25 mouse cellular contexts compared by ENCODE assay signal in the genomic region with DNA sequence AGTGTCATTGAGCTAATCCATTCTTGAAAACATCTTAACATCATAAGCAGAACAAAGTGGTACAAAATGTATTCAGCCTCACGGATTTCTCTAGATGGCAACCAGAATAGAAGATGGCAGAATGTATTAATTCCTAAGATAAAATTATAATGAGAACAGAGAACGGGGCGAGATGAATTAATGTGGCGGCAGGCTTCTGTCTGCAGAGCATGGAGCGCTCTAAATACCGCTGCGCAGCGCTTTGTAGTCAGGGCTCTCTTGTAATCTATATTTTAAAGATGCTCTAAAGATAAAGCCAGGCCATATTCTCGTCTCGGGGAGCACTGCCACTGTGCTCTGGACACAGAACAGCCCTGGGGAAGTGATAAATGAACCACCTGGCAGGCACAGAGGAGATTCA.
DNase-seq lines count a peak whose midpoint lies in the region; ATAC-seq and TF ChIP-seq lines count a peak whose summit lies in the region.
"Had no signal": no experiment of that assay in that cellular context is flagged by ENCODE, and none has a peak within 500 bp of the region (broad histone marks: within the 10 kb centered on the region; RNA-seq: fewer than 3 reads in every experiment).

No protein-coding gene starts in this region.

- TF ChIP-seq EP300 in stomach, postnatal 0 days (optimal IDR thresholded peaks at IDR 0.05), result no peak

- H3K27ac ChIP-seq in midbrain, embryonic 12.5 days (replicated peaks), result no peak overlapping the region
- no peak overlapping the region for H3K27ac ChIP-seq in midbrain, embryonic 11.5 days (ENCODE audit: low read depth, low read length)
- peak overlapping the region; percentile 23; the same call in 1 of the 2 replicates for H3K27ac ChIP-seq in forebrain, embryonic 16.5 days (ENCODE audit: low read length)
- H3K27ac ChIP-seq in midbrain, embryonic 14.5 days (replicated peaks; ENCODE audit: low read depth, low read length), result peak overlapping the region; percentile 3; the same call in 1 of the 2 replicates
- H3K27ac ChIP-seq in stomach, postnatal 0 days (replicated peaks), result no peak overlapping the region
- H3K27ac ChIP-seq: embryonic facial prominence, embryonic 12.5 days; heart, embryonic 13.5 days; macrophage had no signal

- peak; percentile 26 to 45 for DNase-seq in frontal cortex, postnatal 36 days (ENCODE audit: low spot score in 2 of 2)
- no peak for DNase-seq in frontal cortex, postnatal 14 days (ENCODE audit: low spot score in 2 of 2)
- DNase-seq in midbrain, embryonic 11.5 days (ENCODE audit: low spot score, missing footprints), result no peak
- peak; percentile 64 for DNase-seq in midbrain, embryonic 14.5 days
- DNase-seq in stomach, postnatal 0 days (ENCODE audit: low spot score), result no peak
- DNase-seq in lung, postnatal 14 days, result no peak
- DNase-seq: adrenal gland, postnatal 36 days; B cell, adult 2 months; cerebellum, adult 18-20 months; cerebellum, postnatal 14 days; gastrocnemius, postnatal 25 days; heart, adult 18-20 months; heart, postnatal 14 days; kidney, adult 11 months; kidney, postnatal 4 days; layer of hippocampus, adult 9-11 months; thymus, postnatal 14 days had no signal

- no peak overlapping the region for H3K9ac ChIP-seq in midbrain, embryonic 12.5 days (replicated peaks)
- H3K9ac ChIP-seq in midbrain, embryonic 11.5 days (ENCODE audit: low read length), result no peak overlapping the region
- no peak overlapping the region for H3K9ac ChIP-seq in forebrain, embryonic 16.5 days (replicated peaks; ENCODE audit: low read depth, low read length)
- H3K9ac ChIP-seq in midbrain, embryonic 14.5 days (replicated peaks; ENCODE audit: low read length), result no peak overlapping the region
- H3K9ac ChIP-seq in stomach, postnatal 0 days (ENCODE audit: low read length), result no peak overlapping the region
- H3K9ac ChIP-seq: embryonic facial prominence, embryonic 12.5 days; heart, embryonic 13.5 days had no signal

- H3K4me3 ChIP-seq in midbrain, embryonic 12.5 days, result no peak overlapping the region
- no peak overlapping the region for H3K4me3 ChIP-seq in midbrain, embryonic 11.5 days (ENCODE audit: low read depth, low read length)
- no peak overlapping the region for H3K4me3 ChIP-seq in forebrain, embryonic 16.5 days (replicated peaks; ENCODE audit: low read length)
- no peak overlapping the region for H3K4me3 ChIP-seq in midbrain, embryonic 14.5 days (replicated peaks; ENCODE audit: low read depth, low read length)
- no peak overlapping the region for H3K4me3 ChIP-seq in stomach, postnatal 0 days (ENCODE audit: low read depth, low read length)
- H3K4me3 ChIP-seq: embryonic facial prominence, embryonic 12.5 days; heart, embryonic 13.5 days had no signal

- WGBS in midbrain, embryonic 12.5 days, result 60% methylated on average over 10 of the region's 10 CpGs
- WGBS in midbrain, embryonic 11.5 days, result 68% methylated on average over 10 of the region's 10 CpGs
- 53% methylated on average over 10 of the region's 10 CpGs for WGBS in forebrain, embryonic 16.5 days
- 19% methylated on average over 10 of the region's 10 CpGs for WGBS in midbrain, embryonic 14.5 days
- 76% methylated on average over 10 of the region's 10 CpGs for WGBS in stomach, postnatal 0 days

- H3K36me3 ChIP-seq in midbrain, embryonic 12.5 days, result no peaks in the 10 kb centered on the region
- no peaks in the 10 kb centered on the region for H3K36me3 ChIP-seq in midbrain, embryonic 11.5 days (ENCODE audit: control insufficient read depth, insufficient read depth, low read length)
- no peaks in the 10 kb centered on the region for H3K36me3 ChIP-seq in forebrain, embryonic 16.5 days (ENCODE audit: control insufficient read depth, insufficient read depth)
- no peaks in the 10 kb centered on the region for H3K36me3 ChIP-seq in midbrain, embryonic 14.5 days (ENCODE audit: control insufficient read depth, insufficient read depth, low read length)
- H3K36me3 ChIP-seq in stomach, postnatal 0 days (ENCODE audit: control insufficient read depth, insufficient read depth, low read length), result no peaks in the 10 kb centered on the region
- H3K36me3 ChIP-seq: embryonic facial prominence, embryonic 12.5 days; G1E; heart, embryonic 13.5 days had no signal

- H3K9me3 ChIP-seq in midbrain, embryonic 12.5 days, result no peaks in the 10 kb centered on the region
- H3K9me3 ChIP-seq in midbrain, embryonic 11.5 days (ENCODE audit: control insufficient read depth, low read length), result no peaks in the 10 kb centered on the region
- no peaks in the 10 kb centered on the region for H3K9me3 ChIP-seq in forebrain, embryonic 16.5 days (ENCODE audit: control insufficient read depth, low read length)
- no peaks in the 10 kb centered on the region for H3K9me3 ChIP-seq in midbrain, embryonic 14.5 days (ENCODE audit: control insufficient read depth, low read length)
- H3K9me3 ChIP-seq in stomach, postnatal 0 days (ENCODE audit: control insufficient read depth, low read length), result no peaks in the 10 kb centered on the region
- H3K9me3 ChIP-seq: embryonic facial prominence, embryonic 12.5 days; G1E; heart, embryonic 13.5 days had no signal

- peaks cover 10% of the 10 kb centered on the region; the same call in 1 of the 2 replicates for H3K4me1 ChIP-seq in midbrain, embryonic 12.5 days
- H3K4me1 ChIP-seq in midbrain, embryonic 11.5 days (ENCODE audit: control insufficient read depth, insufficient read depth, low read length), result no peaks in the 10 kb centered on the region; the same call in 1 of the 2 replicates
- peaks cover 6% of the 10 kb centered on the region for H3K4me1 ChIP-seq in forebrain, embryonic 16.5 days (replicated peaks; ENCODE audit: control insufficient read depth, insufficient read depth, low read length)
- H3K4me1 ChIP-seq in midbrain, embryonic 14.5 days (ENCODE audit: control insufficient read depth, insufficient read depth, low read length), result peaks cover 21% of the 10 kb centered on the region
- H3K4me1 ChIP-seq in stomach, postnatal 0 days (replicated peaks; ENCODE audit: control insufficient read depth, insufficient read depth), result no peaks in the 10 kb centered on the region; the same call in 1 of the 2 replicates
- H3K4me1 ChIP-seq: heart, embryonic 13.5 days had no signal

- H3K4me2 ChIP-seq in midbrain, embryonic 12.5 days (replicated peaks), result peak overlapping the region; percentile 17
- no peak overlapping the region for H3K4me2 ChIP-seq in midbrain, embryonic 11.5 days
- H3K4me2 ChIP-seq in forebrain, embryonic 16.5 days (ENCODE audit: low read length), result no peak overlapping the region
- peak overlapping the region; percentile 45 for H3K4me2 ChIP-seq in midbrain, embryonic 14.5 days (ENCODE audit: low read length)
- H3K4me2 ChIP-seq in stomach, postnatal 0 days (replicated peaks; ENCODE audit: low read depth), result no peak overlapping the region
- H3K4me2 ChIP-seq: embryonic facial prominence, embryonic 12.5 days; heart, embryonic 13.5 days had no signal

- ATAC-seq in midbrain, embryonic 12.5 days (ENCODE audit: low FRiP score, low read depth), result peak; percentile 44; the same call in 1 of the 2 replicates
- ATAC-seq in midbrain, embryonic 11.5 days (ENCODE audit: low FRiP score), result no peak
- peak; percentile 49 for ATAC-seq in forebrain, embryonic 16.5 days
- ATAC-seq in midbrain, embryonic 14.5 days (ENCODE audit: low FRiP score, low TSS enrichment), result no peak; the same call in 1 of the 2 replicates
- ATAC-seq in stomach, postnatal 0 days (ENCODE audit: low FRiP score, low TSS enrichment), result no peak
- ATAC-seq: Patski had no signal

- no peaks in the 10 kb centered on the region for H3K27me3 ChIP-seq in midbrain, embryonic 12.5 days
- H3K27me3 ChIP-seq in midbrain, embryonic 11.5 days (ENCODE audit: control insufficient read depth, insufficient read depth, low read length), result no peaks in the 10 kb centered on the region
- H3K27me3 ChIP-seq in forebrain, embryonic 16.5 days (replicated peaks; ENCODE audit: control insufficient read depth, insufficient read depth, low read length), result no peaks in the 10 kb centered on the region
- H3K27me3 ChIP-seq in midbrain, embryonic 14.5 days (ENCODE audit: control insufficient read depth, insufficient read depth, low read length), result no peaks in the 10 kb centered on the region
- H3K27me3 ChIP-seq in stomach, postnatal 0 days (ENCODE audit: control insufficient read depth, insufficient read depth, low read length), result no peaks in the 10 kb centered on the region
- H3K27me3 ChIP-seq: CH12.LX; embryonic facial prominence, embryonic 12.5 days; heart, embryonic 13.5 days had no signal

- no peak for TF ChIP-seq CTCF in stomach, postnatal 0 days (IDR thresholded peaks at IDR 0.05; ENCODE audit: low read depth)

Comparison
In these comparisons a context has a peak if more than half of its experiments do, and no peak if none do; other contexts are left out.
1. DNase-seq: peak in frontal cortex, postnatal 36 days (2 of 2) and midbrain, embryonic 14.5 days (single experiment); none in frontal cortex, postnatal 14 days (0 of 2), midbrain, embryonic 11.5 days (single experiment), stomach, postnatal 0 days (single experiment) and lung, postnatal 14 days (single experiment).
2. ATAC-seq: peak in midbrain, embryonic 12.5 days (single experiment) and forebrain, embryonic 16.5 days (single experiment); none in midbrain, embryonic 11.5 days (single experiment), midbrain, embryonic 14.5 days (single experiment) and stomach, postnatal 0 days (single experiment).
3. H3K27ac ChIP-seq: peak in forebrain, embryonic 16.5 days (single experiment) and midbrain, embryonic 14.5 days (single experiment); none in midbrain, embryonic 12.5 days (single experiment), midbrain, embryonic 11.5 days (single experiment) and stomach, postnatal 0 days (single experiment).
4. H3K4me2 ChIP-seq: peak in midbrain, embryonic 12.5 days (single experiment) and midbrain, embryonic 14.5 days (single experiment); none in midbrain, embryonic 11.5 days (single experiment), forebrain, embryonic 16.5 days (single experiment) and stomach, postnatal 0 days (single experiment).